Mouse (Mus musculus): ENCODE data around the gene Fcgbp. TPM values are rescaled to one million over a fixed set of nuclear protein-coding genes. Genes with fewer than 3 reads are reported as not detected.

The Fcgbp gene
- total and polyA plus RNA-seq, 3 experiments = 0.27 TPM; not detected in 2

DNA sequence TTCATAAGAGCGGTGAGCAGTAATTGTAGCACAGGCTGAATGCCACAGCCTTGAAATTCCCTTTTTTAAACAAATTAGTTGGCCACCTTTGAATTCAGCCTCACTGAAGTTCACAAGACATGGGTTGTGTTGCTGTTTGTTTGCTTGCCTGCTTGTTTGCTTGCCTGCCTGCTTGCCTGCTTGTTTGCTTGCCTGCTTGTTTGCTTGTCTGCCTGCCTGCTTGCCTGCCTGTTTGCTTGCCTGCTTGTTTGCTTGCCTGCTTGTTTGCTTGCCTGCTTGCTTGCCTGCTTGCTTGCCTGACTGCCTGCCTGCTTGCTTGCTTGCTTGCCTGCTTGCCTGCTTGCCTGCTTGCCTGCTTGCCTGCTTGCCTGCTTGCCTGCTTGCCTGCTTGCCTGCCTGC is 11.1 kb upstream of the Fcgbp start:
- Histone ChIP-seq H3K9me3 (replicated peaks) (peaks cover 4% of the 10 kb centered on the region), H3K27me3 (ENCODE audit: insufficient read depth, low read length) (peaks cover 15% of the 10 kb centered on the region), H3K4me1 (ENCODE audit: insufficient read depth, low read depth, low read length) (no peaks in the 10 kb centered on the region), H3K36me3 (replicated peaks) (no peaks in the 10 kb centered on the region), H3K4me3 (ENCODE audit: low read depth, low read length) (no peak overlapping the region)
- no peak for TF ChIP-seq CTCF (IDR thresholded peaks at IDR 0.05; ENCODE audit: low read depth, low read length)
- no peak for DNase-seq (ENCODE audit: low spot score)
- no peak for ATAC-seq (ENCODE audit: extremely low read depth, insufficient number of reproducible peaks, low FRiP score, poor library complexity, severe bottlenecking)

DNA sequence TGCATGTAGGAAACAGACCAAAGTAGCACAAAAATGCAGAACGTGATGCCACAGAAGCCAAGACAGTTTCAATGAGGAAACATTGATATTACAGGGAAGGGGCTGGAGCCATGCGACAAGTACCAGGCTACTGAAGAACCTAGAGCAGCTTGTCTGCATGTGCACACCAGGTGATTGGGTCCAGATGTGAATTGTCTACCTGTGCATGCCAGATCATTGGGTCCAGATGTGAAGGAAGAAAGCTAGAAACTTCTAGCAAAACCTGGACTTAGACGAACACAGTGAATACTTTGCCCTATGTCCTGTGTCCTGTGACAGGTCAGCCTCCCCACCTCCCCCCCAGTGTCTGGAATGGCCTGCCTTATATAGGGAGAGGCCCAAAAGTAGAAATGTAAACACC is 2.4 kb upstream of the Fcgbp start:
- Histone ChIP-seq H3K9me3 (replicated peaks) (no peaks in the 10 kb centered on the region), H3K4me1 (ENCODE audit: insufficient read depth, low read depth, low read length) (no peaks in the 10 kb centered on the region), H3K27me3 (ENCODE audit: insufficient read depth, low read length) (peaks cover 8% of the 10 kb centered on the region), H3K4me3 (ENCODE audit: low read depth, low read length) (no peak overlapping the region), H3K36me3 (replicated peaks) (no peaks in the 10 kb centered on the region)
- TF ChIP-seq TAL1 (conservative IDR thresholded peaks at IDR 0.05; ENCODE audit: low read depth, low read length) (no peak), POLR2AphosphoS5 (IDR thresholded peaks at IDR 0.05; ENCODE audit: insufficient replicate concordance, low read depth, low read length) (no peak), GATA1 (IDR thresholded peaks at IDR 0.05; ENCODE audit: borderline replicate concordance, low read length) (no peak), CTCF (IDR thresholded peaks at IDR 0.05; ENCODE audit: low read depth, low read length) (no peak), GATA2 (IDR thresholded peaks at IDR 0.05; ENCODE audit: borderline replicate concordance, low read depth, low read length) (no peak)
- DNase-seq (ENCODE audit: low spot score) (no peak), ATAC-seq (ENCODE audit: extremely low read depth, insufficient number of reproducible peaks, low FRiP score, poor library complexity, severe bottlenecking) (no peak)

DNA sequence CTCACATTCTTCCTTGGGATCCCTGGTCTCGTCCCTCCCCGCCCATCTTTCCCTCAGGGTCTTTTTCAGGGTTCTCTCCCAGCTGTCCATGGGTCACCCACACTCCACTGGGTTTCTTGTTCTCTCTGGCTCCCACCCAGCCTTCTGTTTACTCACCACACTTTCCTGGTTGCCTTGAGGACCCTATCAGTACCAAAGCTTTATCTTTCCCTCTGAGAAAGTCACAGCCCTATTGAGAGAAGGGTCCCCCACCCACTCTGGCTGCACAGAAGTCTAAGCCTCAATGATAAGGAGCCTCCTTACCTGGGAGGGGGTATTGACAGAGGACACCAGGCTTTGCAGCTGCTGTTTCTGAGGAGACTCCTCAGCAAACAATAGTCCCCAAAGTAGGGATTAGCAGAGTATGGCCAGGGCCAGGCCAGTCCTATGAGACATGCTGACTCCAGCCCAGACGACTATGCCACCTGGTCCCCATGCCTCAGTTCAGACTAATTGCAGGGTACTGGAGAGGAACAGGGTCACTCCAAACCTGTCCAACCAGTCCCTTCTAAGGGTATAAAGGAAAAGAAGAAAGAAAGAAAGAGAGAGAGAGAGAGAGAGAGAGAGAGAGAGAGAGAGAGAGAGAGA is 1.4 kb upstream of the Fcgbp start:
- no peaks in the 10 kb centered on the region for H3K36me3 ChIP-seq (replicated peaks)
- ATAC-seq (ENCODE audit: extremely low read depth, insufficient number of reproducible peaks, low FRiP score, poor library complexity, severe bottlenecking) = no peak
- H3K27me3 ChIP-seq (ENCODE audit: insufficient read depth, low read length) = peaks cover 11% of the 10 kb centered on the region
- TF ChIP-seq TAL1 (conservative IDR thresholded peaks at IDR 0.05; ENCODE audit: low read depth, low read length) = no peak
- no peak for TF ChIP-seq CTCF (IDR thresholded peaks at IDR 0.05; ENCODE audit: low read depth, low read length)
- TF ChIP-seq GATA1 (IDR thresholded peaks at IDR 0.05; ENCODE audit: borderline replicate concordance, low read length) = no peak
- TF ChIP-seq POLR2AphosphoS5 (IDR thresholded peaks at IDR 0.05; ENCODE audit: insufficient replicate concordance, low read depth, low read length) = no peak
- TF ChIP-seq GATA2 (IDR thresholded peaks at IDR 0.05; ENCODE audit: borderline replicate concordance, low read depth, low read length) = no peak
- no peaks in the 10 kb centered on the region for H3K4me1 ChIP-seq (ENCODE audit: insufficient read depth, low read depth, low read length)
- H3K9me3 ChIP-seq (replicated peaks) = no peaks in the 10 kb centered on the region
- no peak for DNase-seq (ENCODE audit: low spot score)
- H3K4me3 ChIP-seq (ENCODE audit: low read depth, low read length) = no peak overlapping the region

DNA sequence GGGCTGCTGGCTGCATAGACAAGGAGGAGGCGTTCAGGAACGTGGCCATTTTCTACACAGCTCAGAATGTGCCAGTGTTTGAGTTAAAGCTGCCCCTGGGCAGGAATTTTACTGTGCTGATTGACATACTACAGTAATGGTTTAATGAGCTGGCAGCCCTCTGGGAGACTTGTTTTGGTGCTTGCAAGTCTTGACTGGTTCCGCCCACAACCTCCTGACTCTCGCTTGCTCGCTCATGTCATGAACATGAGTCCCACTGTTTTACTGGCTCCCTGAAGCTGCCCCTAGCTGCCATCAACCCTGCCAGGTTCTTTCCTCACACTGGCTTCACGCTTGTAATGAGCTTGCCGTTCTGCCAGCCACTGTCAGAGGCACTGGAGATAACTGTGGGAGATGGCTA is 13.2 kb downstream of the Fcgbp start:
- Histone ChIP-seq H3K27me3 (ENCODE audit: insufficient read depth, low read length) (peaks cover 16% of the 10 kb centered on the region; the same call in 1 of the 2 replicates), H3K9me3 (replicated peaks) (no peaks in the 10 kb centered on the region), H3K4me1 (ENCODE audit: insufficient read depth, low read depth, low read length) (peaks cover 3% of the 10 kb centered on the region; the same call in 1 of the 2 replicates), H3K4me3 (ENCODE audit: low read depth, low read length) (no peak overlapping the region), H3K36me3 (replicated peaks) (no peaks in the 10 kb centered on the region)
- TF ChIP-seq POLR2AphosphoS5 (IDR thresholded peaks at IDR 0.05; ENCODE audit: insufficient replicate concordance, low read depth, low read length) (no peak), TAL1 (conservative IDR thresholded peaks at IDR 0.05; ENCODE audit: low read depth, low read length) (no peak), GATA1 (IDR thresholded peaks at IDR 0.05; ENCODE audit: borderline replicate concordance, low read length) (no peak), CTCF (IDR thresholded peaks at IDR 0.05; ENCODE audit: low read depth, low read length) (no peak), GATA2 (IDR thresholded peaks at IDR 0.05; ENCODE audit: borderline replicate concordance, low read depth, low read length) (no peak)
- DNase-seq (ENCODE audit: low spot score) (no peak), ATAC-seq (ENCODE audit: extremely low read depth, insufficient number of reproducible peaks, low FRiP score, poor library complexity, severe bottlenecking) (no peak)

DNA sequence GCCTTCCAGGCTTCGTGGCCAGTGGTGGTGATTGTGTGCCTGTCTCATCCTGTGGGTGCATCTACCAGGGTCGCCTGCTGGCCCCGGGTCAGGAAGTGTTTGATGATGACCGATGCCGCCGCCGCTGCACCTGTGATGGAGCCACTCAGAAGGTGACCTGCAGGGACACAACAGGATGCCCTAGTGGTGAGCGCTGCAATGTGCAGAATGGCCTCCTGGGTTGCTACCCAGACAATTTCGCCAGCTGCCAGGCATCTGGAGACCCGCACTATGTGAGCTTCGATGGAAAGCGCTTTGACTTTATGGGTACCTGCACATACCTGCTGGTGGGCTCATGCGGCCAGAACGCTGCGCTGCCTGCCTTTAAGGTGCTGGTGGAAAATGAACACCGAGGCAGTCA is 15.2 kb downstream of the Fcgbp start:
- Histone ChIP-seq H3K4me1 (ENCODE audit: insufficient read depth, low read depth, low read length) (peaks cover 3% of the 10 kb centered on the region; the same call in 1 of the 2 replicates), H3K36me3 (replicated peaks) (no peaks in the 10 kb centered on the region), H3K27me3 (ENCODE audit: insufficient read depth, low read length) (peaks cover 21% of the 10 kb centered on the region; the same call in 1 of the 2 replicates), H3K4me3 (ENCODE audit: low read depth, low read length) (no peak overlapping the region), H3K9me3 (replicated peaks) (no peaks in the 10 kb centered on the region)
- no peak for TF ChIP-seq POLR2AphosphoS5 (IDR thresholded peaks at IDR 0.05; ENCODE audit: insufficient replicate concordance, low read depth, low read length)
- TF ChIP-seq CTCF (IDR thresholded peaks at IDR 0.05; ENCODE audit: low read depth, low read length) = no peak
- TF ChIP-seq GATA2 (IDR thresholded peaks at IDR 0.05; ENCODE audit: borderline replicate concordance, low read depth, low read length) = no peak
- TF ChIP-seq GATA1 (IDR thresholded peaks at IDR 0.05; ENCODE audit: borderline replicate concordance, low read length) = no peak
- TF ChIP-seq TAL1 (conservative IDR thresholded peaks at IDR 0.05; ENCODE audit: low read depth, low read length) = no peak
- ATAC-seq (ENCODE audit: extremely low read depth, insufficient number of reproducible peaks, low FRiP score, poor library complexity, severe bottlenecking) (no peak), DNase-seq (ENCODE audit: low spot score) (no peak)

DNA sequence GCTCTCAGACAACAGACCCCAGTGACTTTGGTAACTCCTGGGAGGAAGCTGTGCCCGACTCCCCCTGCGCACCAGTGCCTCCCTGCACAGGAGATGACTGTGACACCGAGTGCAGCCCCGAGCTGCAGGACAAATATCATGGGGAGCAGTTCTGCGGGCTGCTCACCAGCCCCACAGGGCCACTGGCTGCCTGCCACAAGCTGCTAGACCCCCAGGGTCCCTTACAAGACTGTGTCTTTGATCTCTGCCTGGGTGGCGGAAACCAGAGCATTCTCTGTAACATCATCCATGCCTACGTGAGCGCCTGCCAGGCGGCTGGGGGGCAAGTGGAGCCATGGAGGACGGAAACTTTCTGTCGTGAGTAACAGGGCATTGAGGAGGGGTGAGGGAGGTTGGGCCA is 22.5 kb downstream of the Fcgbp start:
- no peak for DNase-seq (ENCODE audit: low spot score)
- Histone ChIP-seq H3K9me3 (replicated peaks) (no peaks in the 10 kb centered on the region), H3K4me1 (ENCODE audit: insufficient read depth, low read depth, low read length) (no peaks in the 10 kb centered on the region), H3K4me3 (ENCODE audit: low read depth, low read length) (no peak overlapping the region), H3K27me3 (ENCODE audit: insufficient read depth, low read length) (peaks cover 13% of the 10 kb centered on the region; the same call in 1 of the 2 replicates), H3K36me3 (replicated peaks) (no peaks in the 10 kb centered on the region)
- TF ChIP-seq TAL1 (conservative IDR thresholded peaks at IDR 0.05; ENCODE audit: low read depth, low read length) (no peak), POLR2AphosphoS5 (IDR thresholded peaks at IDR 0.05; ENCODE audit: insufficient replicate concordance, low read depth, low read length) (no peak), GATA1 (IDR thresholded peaks at IDR 0.05; ENCODE audit: borderline replicate concordance, low read length) (no peak), GATA2 (IDR thresholded peaks at IDR 0.05; ENCODE audit: borderline replicate concordance, low read depth, low read length) (no peak), CTCF (IDR thresholded peaks at IDR 0.05; ENCODE audit: low read depth, low read length) (no peak)
- ATAC-seq (ENCODE audit: extremely low read depth, insufficient number of reproducible peaks, low FRiP score, poor library complexity, severe bottlenecking) = no peak

Measured in G1E (cell line).